Mouse (Mus musculus): Measurements from ENCODE around the gene Sema6d. TPM values are rescaled to one million over a fixed set of nuclear protein-coding genes. Genes with fewer than 3 reads are reported as not detected.

Gene Sema6d
- total and polyA plus RNA-seq, 3 experiments = 13.8 to 16.4 (median 14.0) TPM

DNA sequence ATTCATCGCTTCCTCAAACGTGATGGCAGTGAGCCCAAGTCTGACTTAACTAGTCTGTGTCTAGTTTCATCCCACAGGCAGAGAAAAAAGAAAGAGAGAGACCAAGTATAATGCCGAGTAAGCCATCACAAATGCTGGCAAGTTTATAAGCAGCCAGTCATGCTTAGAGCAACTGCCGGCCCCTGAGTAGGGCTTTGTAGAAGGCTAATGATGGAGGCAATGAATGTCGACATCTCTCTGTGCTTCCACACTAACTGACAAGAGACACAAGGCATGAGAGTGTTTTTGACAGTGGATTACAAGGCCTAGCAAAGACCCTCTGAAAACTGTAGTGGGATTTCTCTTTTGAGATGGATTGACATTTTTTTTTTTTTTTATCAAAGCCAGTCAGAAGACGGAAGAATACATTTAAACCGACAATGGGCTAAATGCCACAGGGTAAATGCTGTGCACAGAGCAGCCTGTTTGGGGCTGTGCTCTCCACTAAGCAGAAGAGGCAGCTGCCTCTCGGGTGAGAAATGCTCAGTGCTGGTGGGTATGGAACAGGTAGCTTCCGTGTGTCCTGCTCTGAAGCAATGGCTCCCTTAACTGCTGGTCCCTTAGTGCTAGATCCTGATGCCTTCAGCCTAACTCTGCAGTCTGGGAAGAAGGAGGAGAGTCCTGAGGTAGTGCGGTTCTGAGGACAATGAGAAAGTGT lies 380.7 kb downstream of the Sema6d start:
- Histone ChIP-seq H3K9ac (ENCODE audit: low read depth, low read length) (no peak overlapping the region), H3K4me1 (ENCODE audit: control insufficient read depth, insufficient read depth, low read length) (peaks cover 3% of the 10 kb centered on the region), H3K4me3 (no peak overlapping the region), H3K36me3 (ENCODE audit: control insufficient read depth, insufficient read depth, low read length) (peaks cover 2% of the 10 kb centered on the region; the same call in 1 of the 2 replicates), H3K79me2 (replicated peaks; ENCODE audit: control insufficient read depth, insufficient read depth, low read length) (no peaks in the 10 kb centered on the region), H3K27ac (no peak overlapping the region), H3K27me3 (ENCODE audit: control insufficient read depth, insufficient read depth, low read length) (no peaks in the 10 kb centered on the region)
- DNase-seq = no peak
- 72% methylated on average over 10 of the region's 10 CpGs for WGBS
- TF ChIP-seq POLR2A (IDR thresholded peaks at IDR 0.05; ENCODE audit: insufficient read depth, low read depth, low read length) (no peak), EP300 (IDR thresholded peaks at IDR 0.05; ENCODE audit: insufficient read depth, low read depth, low read length) (no peak), CTCF (IDR thresholded peaks at IDR 0.05) (no peak)
- intact Hi-C loops (cut with DNase I) = no loop called here

DNA sequence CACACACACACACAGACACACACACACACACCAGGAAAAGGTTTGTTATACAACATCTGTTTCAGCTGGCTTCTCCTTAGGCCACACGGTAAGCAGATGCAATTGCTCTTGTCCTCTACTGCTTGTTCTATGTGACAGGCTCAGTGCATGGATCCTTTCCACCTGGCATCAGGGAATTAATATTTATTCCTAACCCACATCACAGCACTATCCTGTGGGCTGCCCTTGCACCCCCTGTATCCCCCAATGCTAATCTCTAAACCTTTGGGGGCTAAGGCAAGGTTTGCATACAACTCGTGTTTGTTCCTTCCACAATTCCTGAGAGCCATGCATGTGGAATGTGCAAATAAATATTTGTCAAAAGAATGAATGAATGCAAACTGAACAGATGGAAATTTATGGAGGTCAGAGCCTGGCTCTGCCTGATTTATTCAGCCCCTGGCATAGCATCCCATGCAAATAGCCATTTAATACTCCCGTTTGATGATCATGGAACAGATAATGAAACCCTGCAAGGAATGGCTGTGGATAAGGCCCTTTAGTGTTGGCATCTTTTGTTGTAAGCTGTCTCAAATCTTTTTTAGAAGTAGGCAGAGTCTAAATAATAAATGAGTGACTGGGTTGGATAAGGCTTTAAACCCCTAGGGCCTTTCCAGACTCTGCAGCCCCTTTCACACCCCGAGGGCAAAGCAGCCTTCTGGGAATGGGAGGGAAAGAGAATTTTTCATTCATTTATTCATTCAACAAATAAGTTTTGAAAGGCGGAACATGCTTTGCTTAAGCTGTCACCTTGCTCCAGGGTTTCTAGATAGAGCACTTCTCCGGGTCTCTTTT lies 383.1 kb downstream of the Sema6d start:
- H3K4me1 ChIP-seq (ENCODE audit: control insufficient read depth, insufficient read depth, low read length) = no peaks in the 10 kb centered on the region; the same call in none of the 2 replicates
- H3K9ac ChIP-seq (ENCODE audit: low read depth, low read length) = no peak overlapping the region
- H3K27ac ChIP-seq = no peak overlapping the region
- no peaks in the 10 kb centered on the region for H3K27me3 ChIP-seq (ENCODE audit: control insufficient read depth, insufficient read depth, low read length)
- no peak for DNase-seq
- no peak overlapping the region for H3K4me3 ChIP-seq
- TF ChIP-seq EP300 (IDR thresholded peaks at IDR 0.05; ENCODE audit: insufficient read depth, low read depth, low read length) (no peak), CTCF (IDR thresholded peaks at IDR 0.05) (no peak), POLR2A (IDR thresholded peaks at IDR 0.05; ENCODE audit: insufficient read depth, low read depth, low read length) (no peak)
- H3K36me3 ChIP-seq (ENCODE audit: control insufficient read depth, insufficient read depth, low read length) = no peaks in the 10 kb centered on the region
- intact Hi-C loops (cut with DNase I) = no loop called here
- WGBS = 86% methylated on average over 6 of the region's 6 CpGs
- no peaks in the 10 kb centered on the region for H3K79me2 ChIP-seq (replicated peaks; ENCODE audit: control insufficient read depth, insufficient read depth, low read length)

DNA sequence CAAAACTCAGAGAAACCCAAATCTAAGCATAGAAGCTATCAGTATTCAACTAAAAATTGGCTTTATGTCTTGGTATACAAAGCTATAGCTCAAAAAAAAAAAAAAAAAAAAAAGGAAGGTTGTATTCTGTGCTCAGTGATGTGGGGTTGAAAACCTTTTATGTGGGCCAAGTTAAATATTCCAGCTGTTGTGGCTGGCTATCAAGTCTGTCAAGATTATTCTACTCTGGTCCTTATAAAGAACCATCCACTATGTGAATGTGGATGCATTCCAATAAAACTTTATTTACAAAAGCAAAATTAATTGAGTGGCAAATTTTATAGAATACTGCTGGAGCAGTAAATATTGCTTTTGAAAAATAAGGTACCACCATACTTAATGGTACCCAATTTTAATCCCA lies 388.1 kb downstream of the Sema6d start:
- Histone ChIP-seq H3K4me3 (no peak overlapping the region), H3K27ac (no peak overlapping the region), H3K27me3 (ENCODE audit: control insufficient read depth, insufficient read depth, low read length) (no peaks in the 10 kb centered on the region), H3K36me3 (ENCODE audit: control insufficient read depth, insufficient read depth, low read length) (no peaks in the 10 kb centered on the region), H3K9ac (ENCODE audit: low read depth, low read length) (no peak overlapping the region), H3K4me1 (ENCODE audit: control insufficient read depth, insufficient read depth, low read length) (no peaks in the 10 kb centered on the region; the same call in 1 of the 2 replicates), H3K79me2 (replicated peaks; ENCODE audit: control insufficient read depth, insufficient read depth, low read length) (no peaks in the 10 kb centered on the region)
- intact Hi-C loops (cut with DNase I) = no loop called here
- DNase-seq = no peak
- no peak for TF ChIP-seq EP300 (IDR thresholded peaks at IDR 0.05; ENCODE audit: insufficient read depth, low read depth, low read length)
- no peak for TF ChIP-seq POLR2A (IDR thresholded peaks at IDR 0.05; ENCODE audit: insufficient read depth, low read depth, low read length)
- no peak for TF ChIP-seq CTCF (IDR thresholded peaks at IDR 0.05)

DNA sequence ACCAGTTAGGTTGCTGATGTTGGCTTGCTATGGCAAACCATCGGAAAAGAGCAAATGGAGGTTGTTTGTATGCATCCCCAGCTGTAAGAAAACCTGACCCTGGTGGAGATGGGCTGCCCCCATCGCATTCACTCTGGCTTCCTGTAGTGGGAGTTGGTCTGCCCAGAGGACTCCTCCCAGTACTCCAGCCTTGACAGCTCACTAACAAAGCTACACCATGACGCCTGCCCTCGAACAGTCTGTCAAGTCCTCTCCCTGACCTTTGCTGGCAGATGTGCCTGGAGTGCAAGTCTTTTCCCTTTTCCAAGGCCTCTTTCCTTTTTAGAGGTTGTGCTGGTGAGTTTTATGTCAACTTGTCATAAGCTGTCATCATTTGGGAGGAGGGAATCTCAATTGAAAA lies 388.8 kb downstream of the Sema6d start:
- H3K9ac ChIP-seq (ENCODE audit: low read depth, low read length) = no peak overlapping the region
- TF ChIP-seq CTCF (IDR thresholded peaks at IDR 0.05) (no peak), EP300 (IDR thresholded peaks at IDR 0.05; ENCODE audit: insufficient read depth, low read depth, low read length) (no peak), POLR2A (IDR thresholded peaks at IDR 0.05; ENCODE audit: insufficient read depth, low read depth, low read length) (no peak)
- no peaks in the 10 kb centered on the region for H3K36me3 ChIP-seq (ENCODE audit: control insufficient read depth, insufficient read depth, low read length)
- no peaks in the 10 kb centered on the region for H3K27me3 ChIP-seq (ENCODE audit: control insufficient read depth, insufficient read depth, low read length)
- intact Hi-C loops (cut with DNase I) = no loop called here
- no peaks in the 10 kb centered on the region for H3K79me2 ChIP-seq (replicated peaks; ENCODE audit: control insufficient read depth, insufficient read depth, low read length)
- no peak for DNase-seq
- WGBS = 78% methylated on average over 4 of the region's 4 CpGs
- H3K27ac ChIP-seq = no peak overlapping the region
- H3K4me3 ChIP-seq = no peak overlapping the region
- H3K4me1 ChIP-seq (ENCODE audit: control insufficient read depth, insufficient read depth, low read length) = no peaks in the 10 kb centered on the region; the same call in 1 of the 2 replicates

DNA sequence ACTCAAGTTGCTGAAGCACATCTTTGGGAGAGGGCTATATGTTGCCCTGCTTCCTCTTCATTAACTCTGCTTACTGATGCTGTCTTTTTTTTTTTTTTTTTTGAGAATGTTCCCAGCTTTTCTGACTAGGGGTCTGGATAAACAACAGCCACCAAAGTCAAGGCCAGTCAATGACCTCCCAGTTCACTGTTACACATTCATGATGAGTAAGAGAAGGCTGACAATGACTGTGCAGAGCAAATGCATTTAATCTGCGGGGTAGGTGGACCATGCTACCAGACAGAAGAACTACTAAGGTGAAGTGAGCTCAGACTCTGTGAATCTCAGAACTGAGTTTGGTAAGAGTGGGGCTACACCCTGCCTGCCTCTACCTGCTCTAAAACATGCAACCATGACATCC lies 396.0 kb downstream of the Sema6d start:
- no peak overlapping the region for H3K27ac ChIP-seq
- H3K79me2 ChIP-seq (replicated peaks; ENCODE audit: control insufficient read depth, insufficient read depth, low read length) = no peaks in the 10 kb centered on the region
- 90% methylated on average over 1 of the region's 1 CpGs for WGBS
- H3K4me1 ChIP-seq (ENCODE audit: control insufficient read depth, insufficient read depth, low read length) = no peaks in the 10 kb centered on the region; the same call in 1 of the 2 replicates
- no peak for TF ChIP-seq CTCF (IDR thresholded peaks at IDR 0.05)
- no peak for TF ChIP-seq EP300 (IDR thresholded peaks at IDR 0.05; ENCODE audit: insufficient read depth, low read depth, low read length)
- no peaks in the 10 kb centered on the region for H3K27me3 ChIP-seq (ENCODE audit: control insufficient read depth, insufficient read depth, low read length)
- intact Hi-C loops (cut with DNase I) = no loop called here
- no peaks in the 10 kb centered on the region for H3K36me3 ChIP-seq (ENCODE audit: control insufficient read depth, insufficient read depth, low read length)
- H3K9ac ChIP-seq (ENCODE audit: low read depth, low read length) = no peak overlapping the region
- H3K4me3 ChIP-seq = no peak overlapping the region
- DNase-seq = no peak
